Mouse (Mus musculus): ENCODE data around the gene Cdx4. TPM values are rescaled to one million over a fixed set of nuclear protein-coding genes. Genes with fewer than 3 reads are reported as not detected.

Cdx4 gene
- total RNA-seq, 2 experiments from 2014 or later, result not detected

DNA sequence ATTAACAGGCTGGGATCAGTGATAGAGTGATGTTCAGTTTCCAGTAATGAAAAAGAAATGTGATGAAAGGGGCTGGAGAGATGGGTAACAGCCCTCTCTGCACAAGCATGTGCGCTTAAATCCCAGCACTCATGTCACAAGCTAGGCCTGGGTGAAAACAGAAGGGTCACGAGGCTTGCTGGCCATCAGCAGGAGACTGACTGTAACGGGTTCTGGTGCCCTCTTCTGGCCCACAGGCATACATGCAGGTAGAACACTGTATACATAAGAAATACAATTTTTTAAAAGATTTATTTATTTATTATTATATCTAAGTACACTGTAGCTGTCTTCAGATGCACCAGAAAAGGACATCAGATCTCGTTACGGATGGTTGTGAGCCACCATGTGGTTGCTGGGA, 53.1 kb downstream of the Cdx4 start:
- no peak for DNase-seq (ENCODE audit: low spot score in 2 of 2)

Other genes with a start within 250 kb of the Cdx4 start
- gene Nap1l2, start 134.8 kb upstream of the Cdx4 start, total RNA-seq (2021), result 10 to 100 TPM; 77.3 to 78.3 TPM
- gene Chic1, start 35.1 kb downstream of the Cdx4 start, total RNA-seq (2021), result 10 to 100 TPM; 11.9 to 12.4 TPM
- under 1 TPM in 1 of 2 experiments, not detected in 1; 0.50 TPM for gene Tsx, start 93.1 kb downstream of the Cdx4 start, total RNA-seq (2021)
- 1 to 10 TPM in 1 of 2 experiments, not detected in 1; 1.2 TPM for gene Gm26992, start 100.6 kb downstream of the Cdx4 start, total RNA-seq (2021)